Mouse (Mus musculus) mesoderm, embryonic 11.5 days (tissue): ENCODE measurements around the gene Endou.

Source experiments
- DNase-seq: peaks from one replicate; pipeline ENCODE4 v3.0.0-alpha.2; 2012; ENCODE audit warnings: low read depth, low spot score

Endou gene

DNA sequence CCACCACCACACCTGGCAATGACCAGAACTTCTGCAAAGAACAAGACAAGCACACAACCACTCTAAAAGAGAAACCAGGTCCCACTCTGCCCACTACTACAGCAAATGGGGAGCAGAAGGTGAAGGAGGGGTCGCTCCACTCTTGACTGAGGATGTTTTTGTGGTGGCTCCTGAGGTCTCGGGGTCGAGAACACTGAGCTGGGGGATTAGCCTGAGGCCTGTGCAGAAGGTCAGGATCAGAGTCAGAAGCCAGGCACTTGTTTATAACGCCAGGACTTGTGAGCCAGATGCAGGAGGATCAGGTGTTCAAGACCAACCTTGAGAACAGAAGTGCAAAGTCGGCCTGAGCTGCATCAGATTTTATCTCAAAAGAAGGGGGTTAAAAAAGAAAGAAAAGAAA, 3.6 kb downstream of the Endou start:
- no peak for DNase-seq

DNA sequence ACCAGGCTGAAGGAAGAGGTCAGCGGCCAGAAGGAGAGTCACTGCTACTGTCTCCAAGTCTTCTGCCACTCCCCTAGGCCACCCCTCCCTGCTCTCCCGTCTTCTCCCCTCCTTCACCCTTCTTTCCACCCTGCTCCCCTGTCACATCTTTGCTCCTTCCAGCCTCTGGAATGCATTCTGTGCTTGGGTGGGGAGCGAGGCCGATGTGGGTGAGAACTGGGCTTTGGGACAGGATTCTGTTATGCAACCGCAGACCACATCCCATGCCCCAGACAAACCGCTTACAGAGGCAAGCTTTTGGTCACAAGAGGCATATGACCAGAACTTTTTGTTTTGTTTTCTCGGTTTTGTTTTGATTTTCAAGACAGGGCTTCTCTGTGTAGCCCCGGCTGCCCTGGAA, 4.1 kb downstream of the Endou start:
- no peak for DNase-seq

DNA sequence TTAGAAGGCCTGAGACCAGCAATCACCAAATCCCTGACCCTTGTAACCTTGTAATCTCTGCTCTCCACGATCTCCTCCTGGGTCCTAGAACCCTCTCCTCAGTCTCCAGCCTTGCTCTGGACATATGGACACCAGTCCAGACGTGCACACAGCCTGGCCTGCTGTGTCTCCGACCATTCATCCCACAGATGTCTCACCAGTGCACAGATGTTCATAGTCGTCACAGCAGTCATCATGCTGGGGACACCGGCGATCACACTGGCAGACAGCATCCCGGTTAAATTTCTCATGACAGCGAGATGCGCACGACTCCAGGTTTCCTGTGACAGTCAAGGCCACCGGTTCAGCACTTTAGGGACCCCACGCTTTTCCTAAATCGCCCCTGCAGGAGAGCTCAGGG, 4.8 kb downstream of the Endou start:
- no peak for DNase-seq

DNA sequence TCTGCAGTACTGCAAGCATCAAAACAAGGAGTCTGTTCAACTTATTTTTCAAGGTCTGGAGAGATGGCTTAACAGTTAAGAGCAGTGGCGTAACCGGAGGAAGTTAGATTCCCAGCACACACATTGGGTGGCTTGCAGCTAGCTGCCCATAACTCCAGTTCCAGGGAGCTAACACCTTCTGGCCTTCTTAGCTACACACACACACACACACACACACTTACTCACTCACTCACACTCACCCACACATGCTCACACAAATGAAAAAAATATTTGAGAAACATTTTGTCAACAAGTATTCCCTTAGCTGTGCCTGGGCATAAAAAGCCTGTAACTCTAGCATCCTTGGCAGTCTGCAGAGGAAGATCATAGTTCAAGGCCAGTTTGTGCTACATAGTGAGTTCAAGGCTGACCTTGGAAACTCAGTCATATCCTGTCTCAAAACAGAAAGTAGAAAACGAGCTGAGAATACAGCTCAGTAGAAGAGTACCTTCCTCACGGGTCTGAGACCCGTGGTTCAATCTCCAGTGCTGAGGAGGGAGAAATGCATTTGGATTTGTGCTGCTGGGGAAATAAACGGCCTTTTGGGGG, 5.8 kb downstream of the Endou start:
- no peak for DNase-seq

DNA sequence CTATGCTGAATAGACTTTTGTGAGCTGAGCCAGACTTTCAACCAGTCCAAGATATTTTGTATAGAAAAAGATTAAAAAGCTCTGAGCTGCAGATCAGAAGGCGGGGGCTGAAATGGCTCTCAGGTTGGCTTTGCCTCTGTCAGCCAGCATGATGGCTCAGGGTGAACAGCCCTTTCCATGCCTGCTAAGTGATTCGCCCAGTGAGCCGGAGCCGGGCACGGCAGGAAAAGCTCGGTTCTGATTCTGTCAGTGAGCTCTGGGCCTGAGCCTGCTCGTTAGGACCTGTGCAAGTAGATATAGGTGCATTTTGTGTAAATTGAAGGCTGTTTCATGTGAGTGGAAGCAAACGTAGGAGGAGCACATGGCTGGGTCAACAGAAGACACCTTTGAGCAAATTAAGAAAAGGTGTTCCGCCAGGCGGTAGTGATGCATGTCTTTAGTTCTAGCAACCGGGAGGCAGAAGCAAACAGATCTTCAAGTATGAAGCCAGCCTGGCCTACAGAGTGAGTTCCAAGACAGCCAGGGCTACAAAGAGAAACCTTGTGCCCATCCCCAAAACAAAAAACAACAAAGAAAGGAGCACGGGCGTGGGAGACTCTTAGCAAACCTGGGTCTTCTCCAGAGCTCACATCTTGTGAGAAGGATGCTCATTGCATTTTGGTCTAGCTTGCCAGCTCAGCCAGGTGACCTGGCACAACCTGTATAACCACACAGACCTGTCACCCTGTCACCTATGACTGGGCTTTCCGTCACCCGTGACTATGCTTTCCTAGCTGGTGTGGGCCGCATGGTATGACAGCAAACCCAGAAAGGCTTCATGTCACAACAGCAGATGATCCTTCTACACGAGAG, 6.6 kb downstream of the Endou start:
- no peak for DNase-seq

DNA sequence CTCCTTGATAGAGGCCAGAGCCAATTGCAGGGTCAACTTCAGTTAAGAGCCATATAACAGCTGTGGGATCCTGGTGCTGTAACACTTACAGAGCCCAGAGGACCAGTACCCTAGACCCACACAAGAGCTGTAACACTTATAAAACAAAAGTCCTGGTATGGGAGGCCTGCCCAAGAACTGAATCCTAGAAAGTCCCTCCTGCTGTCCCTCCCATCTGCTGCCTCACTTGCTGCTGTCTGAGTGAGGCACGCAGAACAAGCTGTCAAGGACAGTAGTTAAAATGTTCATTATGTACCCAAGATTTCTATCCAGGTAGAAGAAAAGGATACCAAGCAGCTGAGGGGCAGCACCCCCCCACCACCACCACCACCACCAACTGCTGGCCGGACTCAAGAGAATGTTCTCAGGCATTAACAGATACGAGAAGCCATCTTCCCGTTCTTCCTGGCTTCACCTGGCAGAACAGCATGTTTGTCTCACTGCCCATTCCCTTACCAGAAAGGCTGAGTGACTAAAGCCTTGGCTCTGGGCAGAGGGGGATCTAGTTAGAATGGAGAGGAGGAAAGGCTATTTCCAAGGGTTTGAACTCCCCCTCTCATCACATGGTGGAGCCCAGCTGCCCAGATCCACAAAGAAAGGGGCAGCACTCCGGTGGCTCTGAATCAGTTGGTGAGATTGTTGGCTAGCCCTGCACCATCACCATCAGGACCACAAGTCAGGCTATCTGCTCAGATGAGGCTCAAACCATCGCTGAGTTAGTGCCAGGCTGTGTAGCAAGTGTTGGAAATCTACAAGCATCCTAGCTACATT, 7.4 kb downstream of the Endou start:
- DNase-seq: no peak

GRCm38 (mm10) chr15:97721008-97721701, 10.0 kb downstream of the Endou start:
- no peak for DNase-seq

- no peak for DNase-seq
Observed at GRCm38 (mm10) chr15:97720026-97720675, 11.0 kb downstream of the Endou start.

DNA sequence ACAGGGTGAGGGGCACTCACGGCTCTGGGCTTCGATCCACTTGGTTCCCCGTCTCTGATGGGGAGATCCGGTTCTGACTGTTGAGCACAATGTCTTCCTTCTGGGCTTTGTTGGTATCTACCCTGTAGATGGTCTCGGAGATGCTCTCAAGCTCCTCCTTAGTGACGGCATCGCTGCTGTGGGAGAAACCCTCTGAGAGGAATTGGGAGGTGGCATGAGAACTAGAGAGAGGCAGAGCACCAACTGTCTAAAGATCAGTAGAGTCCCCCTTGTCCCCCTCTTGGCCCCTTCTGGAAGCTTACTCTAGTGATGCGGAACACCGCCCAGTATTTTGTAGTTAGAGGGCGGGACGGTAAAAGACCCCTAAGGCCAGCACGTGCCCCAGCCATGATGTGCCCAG, 11.6 kb downstream of the Endou start:
- DNase-seq: no peak

GRCm38 (mm10) chr15:97718535-97719155, 12.5 kb downstream of the Endou start:
- DNase-seq: no peak

- peak; percentile 66 for DNase-seq
Observed at GRCm38 (mm10) chr15:97717861-97718534, 13.1 kb downstream of the Endou start.

- no peak for DNase-seq
Observed at GRCm38 (mm10) chr15:97716782-97717181, 14.4 kb downstream of the Endou start.

DNA sequence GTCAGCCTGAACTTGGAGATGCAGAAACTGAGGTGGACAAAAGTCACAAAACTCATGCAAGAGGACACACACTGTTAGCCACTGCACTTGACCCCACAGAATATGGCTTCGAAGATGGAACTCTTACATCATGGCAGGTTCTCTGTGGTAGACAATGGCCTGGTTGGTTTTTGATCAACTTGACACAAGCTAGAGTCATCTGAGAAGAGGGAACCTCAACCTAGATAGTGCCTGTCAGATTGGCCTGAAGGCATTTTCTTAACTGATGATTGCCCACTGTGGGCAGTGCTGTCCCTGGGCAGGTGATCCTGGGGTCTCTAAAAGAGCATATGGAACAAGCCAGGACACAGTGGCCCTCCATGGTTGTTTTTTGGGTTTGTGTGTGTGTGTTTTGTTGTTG, 15.4 kb downstream of the Endou start:
- no peak for DNase-seq

DNA sequence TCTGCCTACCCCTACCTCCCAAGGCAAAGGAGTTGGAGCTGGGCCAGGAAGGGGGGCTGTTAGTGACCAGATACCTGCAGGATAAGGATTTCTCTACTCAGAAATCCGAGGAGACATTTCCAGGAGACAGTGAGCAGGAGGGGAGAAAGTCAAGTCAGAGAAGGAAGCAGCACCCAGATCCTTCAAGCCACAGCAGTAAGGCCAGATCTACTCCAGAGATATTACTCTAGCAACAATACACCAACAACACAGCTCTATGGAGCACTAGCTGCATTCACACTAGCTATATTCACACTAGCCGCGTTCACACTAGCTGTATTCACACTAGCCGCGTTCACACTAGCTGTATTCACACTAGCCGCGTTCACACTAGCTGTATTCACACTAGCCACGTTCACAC, 16.1 kb downstream of the Endou start:
- no peak for DNase-seq

- DNase-seq: no peak
Observed at GRCm38 (mm10) chr15:97712546-97712945, 18.6 kb downstream of the Endou start.

DNA sequence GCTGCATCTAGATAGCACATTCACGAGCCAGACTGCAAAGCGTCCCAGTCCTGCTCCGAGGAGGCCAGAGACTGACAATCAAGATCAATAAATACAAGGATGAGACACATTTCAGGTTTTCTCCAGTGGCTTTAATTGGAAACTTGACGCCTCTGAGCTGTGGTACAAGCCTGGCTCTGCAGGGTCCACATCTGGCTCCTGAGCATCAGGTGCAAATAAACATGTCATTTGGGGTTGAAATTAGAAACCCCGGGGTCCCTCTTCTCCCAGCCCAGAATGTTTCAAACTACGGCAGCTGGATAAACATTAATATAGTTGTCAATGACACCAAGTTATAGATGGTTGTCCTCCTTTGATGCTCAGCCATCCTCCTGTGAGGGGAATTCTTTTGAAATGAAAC, 20.2 kb downstream of the Endou start:
- peak; percentile 33 for DNase-seq

GRCm38 (mm10) chr15:97705211-97706050, 25.7 kb downstream of the Endou start, which contains the start of gene Rpap3:
Gene Rpap3, minus strand, starts transcription at chr15:97705825.
- DNase-seq: peak; percentile 82

GRCm38 (mm10) chr15:97696616-97697015, 34.5 kb downstream of the Endou start:
- DNase-seq: no peak

- DNase-seq: no peak
Observed at GRCm38 (mm10) chr15:97693411-97693810, 37.7 kb downstream of the Endou start.
